In genomic region chr12:80130558-80131358, GRCm38 (mm10) we compare ENCODE assay signal across 8 mouse cellular contexts. TPM values are rescaled to one million over a fixed set of nuclear protein-coding genes. Genes with fewer than 3 reads are reported as not detected.
DNase-seq lines count a peak whose midpoint lies in the region; ATAC-seq and TF ChIP-seq lines count a peak whose summit lies in the region.

No protein-coding gene starts in this region.

- TF ChIP-seq RAD21 in MEL (IDR thresholded peaks at IDR 0.05; ENCODE audit: low read depth, low read length): no peak; the same call in 1 of the 2 replicates

- no peaks in the 10 kb centered on the region for H3K27me3 ChIP-seq in MEL (ENCODE audit: control insufficient read depth in 1 of 2, insufficient read depth in 2 of 2, low read length in 2 of 2)
- no peaks in the 10 kb centered on the region for H3K27me3 ChIP-seq in heart, embryonic 13.5 days (replicated peaks)
- no peaks in the 10 kb centered on the region for H3K27me3 ChIP-seq in kidney, postnatal 0 days (ENCODE audit: insufficient read depth, low read length)
- H3K27me3 ChIP-seq in stomach, postnatal 0 days (ENCODE audit: control insufficient read depth, insufficient read depth, low read length): no peaks in the 10 kb centered on the region

- H3K36me3 ChIP-seq in MEL (ENCODE audit: control insufficient read depth in 1 of 2, insufficient read depth in 2 of 2, low read length in 2 of 2): peaks cover 0 to 17% of the 10 kb centered on the region in 2 experiments; a peak in 2 of 4 replicates
- peaks cover 28% of the 10 kb centered on the region for H3K36me3 ChIP-seq in heart, embryonic 13.5 days
- H3K36me3 ChIP-seq in kidney, postnatal 0 days (ENCODE audit: insufficient read depth, low read length): no peaks in the 10 kb centered on the region
- no peaks in the 10 kb centered on the region for H3K36me3 ChIP-seq in stomach, postnatal 0 days (ENCODE audit: control insufficient read depth, insufficient read depth, low read length)

- H3K9ac ChIP-seq in MEL (ENCODE audit: control insufficient read depth, low read depth, low read length, poor library complexity, severe bottlenecking): peak overlapping the region; percentile 23
- H3K9ac ChIP-seq in heart, embryonic 13.5 days: peak overlapping the region; percentile 95
- H3K9ac ChIP-seq in kidney, postnatal 0 days (ENCODE audit: low read depth, low read length): peak overlapping the region; percentile 83
- H3K9ac ChIP-seq in stomach, postnatal 0 days (ENCODE audit: low read length): peak overlapping the region; percentile 93

- H3K9me3 ChIP-seq in MEL (replicated peaks; ENCODE audit: insufficient read depth, low read length): no peaks in the 10 kb centered on the region
- no peaks in the 10 kb centered on the region for H3K9me3 ChIP-seq in heart, embryonic 13.5 days
- H3K9me3 ChIP-seq in kidney, postnatal 0 days (replicated peaks; ENCODE audit: low read length): no peaks in the 10 kb centered on the region
- no peaks in the 10 kb centered on the region for H3K9me3 ChIP-seq in stomach, postnatal 0 days (ENCODE audit: control insufficient read depth, low read length)

- TF ChIP-seq EP300 in MEL (IDR thresholded peaks at IDR 0.05; ENCODE audit: low read depth in 1 of 2, low read length in 2 of 2): peak; percentile 57 to 59
- TF ChIP-seq EP300 in stomach, postnatal 0 days (optimal IDR thresholded peaks at IDR 0.05): no peak

- WGBS in heart, embryonic 13.5 days: 20% methylated on average over 5 of the region's 6 CpGs
- 2% methylated on average over 6 of the region's 6 CpGs for WGBS in kidney, postnatal 0 days
- WGBS in stomach, postnatal 0 days: 6% methylated on average over 5 of the region's 6 CpGs

- H3K79me2 ChIP-seq in MEL (ENCODE audit: control insufficient read depth, insufficient read depth, low read length, poor library complexity): peaks cover 2% of the 10 kb centered on the region; the same call in 1 of the 2 replicates

- DNase-seq in MEL (ENCODE audit: low read depth, low spot score): peak; percentile 82
- DNase-seq in brain, embryonic 14.5 days (ENCODE audit: low read depth): peak; percentile 85
- peak; percentile 94 for DNase-seq in kidney, postnatal 0 days (ENCODE audit: low spot score)
- peak; percentile 78 for DNase-seq in stomach, postnatal 0 days (ENCODE audit: low spot score)
- DNase-seq in urinary bladder, postnatal 4 days (ENCODE audit: low spot score in 2 of 2): no peak
- no peak for DNase-seq in cerebellum, postnatal 36 days

- H3K27ac ChIP-seq in MEL (ENCODE audit: control insufficient read depth, low read depth, low read length): peak overlapping the region; percentile 83
- H3K27ac ChIP-seq in heart, embryonic 13.5 days (replicated peaks): peak overlapping the region; percentile 98
- H3K27ac ChIP-seq in kidney, postnatal 0 days: peak overlapping the region; percentile 97
- peak overlapping the region; percentile 99 for H3K27ac ChIP-seq in stomach, postnatal 0 days (replicated peaks)

- peak overlapping the region in 1 of 2 experiments; percentile 36; a peak in 1 of 4 replicates for H3K4me3 ChIP-seq in MEL (ENCODE audit: control insufficient read depth in 1 of 2, insufficient read depth in 1 of 2, low read depth in 2 of 2, low read length in 2 of 2)
- peak overlapping the region; percentile 15; the same call in 1 of the 2 replicates for H3K4me3 ChIP-seq in heart, embryonic 13.5 days
- H3K4me3 ChIP-seq in kidney, postnatal 0 days (replicated peaks; ENCODE audit: low read depth, low read length): 0 out of 2 replicates have a peak overlapping the region, but pooled peaks have one; percentile 6
- peak overlapping the region; percentile 62 for H3K4me3 ChIP-seq in stomach, postnatal 0 days (ENCODE audit: low read depth, low read length)

- peak in 1 of 2 experiments; percentile 52; a peak in 1 of 4 replicates for TF ChIP-seq POLR2A in MEL (IDR thresholded peaks at IDR 0.05; ENCODE audit: control insufficient read depth in 1 of 2, insufficient read depth in 1 of 2, low read depth in 1 of 2, low read length in 2 of 2, poor library complexity in 1 of 2)
- no peak for TF ChIP-seq POLR2A in brain, embryonic 14.5 days (IDR thresholded peaks at IDR 0.05; ENCODE audit: borderline replicate concordance, extremely low read depth, insufficient read depth, insufficient read length, poor library complexity, severe bottlenecking)

- H3K4me2 ChIP-seq in heart, embryonic 13.5 days: peak overlapping the region; percentile 77
- peak overlapping the region; percentile 54 for H3K4me2 ChIP-seq in kidney, postnatal 0 days (ENCODE audit: low read length)
- peak overlapping the region; percentile 70 for H3K4me2 ChIP-seq in stomach, postnatal 0 days (replicated peaks; ENCODE audit: low read depth)

- ATAC-seq in heart, embryonic 13.5 days (ENCODE audit: extremely low read depth, insufficient number of reproducible peaks, low FRiP score, low TSS enrichment): no peak
- peak; percentile 73 for ATAC-seq in kidney, postnatal 0 days (replicated peaks; ENCODE audit: low FRiP score, low read depth)
- ATAC-seq in megakaryocyte-erythroid progenitor cell, adult 5-6 weeks (replicated peaks; ENCODE audit: low FRiP score, low TSS enrichment, poor library complexity, severe bottlenecking): peak; percentile 51
- peak; percentile 55 for ATAC-seq in stomach, postnatal 0 days (ENCODE audit: low FRiP score, low TSS enrichment)

- peaks cover 16 to 20% of the 10 kb centered on the region in 2 experiments; a peak in 3 of 4 replicates for H3K4me1 ChIP-seq in MEL (ENCODE audit: control insufficient read depth in 1 of 2, insufficient read depth in 2 of 2, low read length in 2 of 2)
- H3K4me1 ChIP-seq in heart, embryonic 13.5 days: peaks cover 38% of the 10 kb centered on the region
- peaks cover 24% of the 10 kb centered on the region for H3K4me1 ChIP-seq in kidney, postnatal 0 days (replicated peaks; ENCODE audit: insufficient read depth, low read length)
- peaks cover 18% of the 10 kb centered on the region for H3K4me1 ChIP-seq in stomach, postnatal 0 days (replicated peaks; ENCODE audit: control insufficient read depth, insufficient read depth)

- TF ChIP-seq CTCF in MEL (IDR thresholded peaks at IDR 0.05 in 2 of 3, conservative IDR thresholded peaks at IDR 0.05 in 1 of 3; ENCODE audit: control insufficient read depth in 1 of 3, insufficient read depth in 1 of 3, low read depth in 2 of 3, low read length in 3 of 3, poor library complexity in 1 of 3, severe bottlenecking in 1 of 3): no peak
- TF ChIP-seq CTCF in brain, embryonic 14.5 days (IDR thresholded peaks at IDR 0.05; ENCODE audit: borderline replicate concordance, extremely low read depth, insufficient read depth, insufficient read length): no peak
- no peak for TF ChIP-seq CTCF in kidney, postnatal 0 days (IDR thresholded peaks at IDR 0.05; ENCODE audit: low read depth)
- no peak for TF ChIP-seq CTCF in stomach, postnatal 0 days (IDR thresholded peaks at IDR 0.05; ENCODE audit: low read depth)

TF ChIP-seq in MEL, 35 proteins besides CTCF, POLR2A, EP300 and RAD21 (continues in another document):
- TF ChIP-seq ZMIZ1 (IDR thresholded peaks at IDR 0.05; ENCODE audit: low read depth, low read length) (0 out of 2 replicates have a peak, but pooled peaks have one; percentile 52), E2F4 (IDR thresholded peaks at IDR 0.05; ENCODE audit: borderline replicate concordance, low read depth, low read length) (no peak), RCOR1 (IDR thresholded peaks at IDR 0.05; ENCODE audit: low read depth, low read length) (no peak), CHD1 (IDR thresholded peaks at IDR 0.05; ENCODE audit: low read depth, low read length) (no peak), TCF12 (IDR thresholded peaks at IDR 0.05; ENCODE audit: low read depth, low read length) (peak; percentile 41), KAT2A (conservative IDR thresholded peaks at IDR 0.05; ENCODE audit: low read depth, low read length) (no peak), TBP (IDR thresholded peaks at IDR 0.05; ENCODE audit: low read depth, low read length) (no peak), HCFC1 (IDR thresholded peaks at IDR 0.05; ENCODE audit: low read depth, low read length) (peak; percentile 35; the same call in 1 of the 2 replicates), MYB (IDR thresholded peaks at IDR 0.05; ENCODE audit: low read depth, low read length) (no peak), CHD2 (IDR thresholded peaks at IDR 0.05; ENCODE audit: low read length) (no peak), USF2 (IDR thresholded peaks at IDR 0.05; ENCODE audit: borderline replicate concordance in 1 of 2, insufficient read depth in 1 of 2, low read depth in 1 of 2, low read length in 2 of 2) (no peak), POLR2AphosphoS5 (IDR thresholded peaks at IDR 0.05; ENCODE audit: borderline replicate concordance, low read depth, low read length) (no peak), ZNF384 (IDR thresholded peaks at IDR 0.05; ENCODE audit: low read depth, low read length) (no peak), BHLHE40 (IDR thresholded peaks at IDR 0.05; ENCODE audit: borderline replicate concordance, low read depth, low read length) (no peak), MAFK (IDR thresholded peaks at IDR 0.05; ENCODE audit: borderline replicate concordance, low read depth, low read length) (no peak), ZKSCAN1 (IDR thresholded peaks at IDR 0.05; ENCODE audit: low read depth, low read length) (no peak), UBTF (IDR thresholded peaks at IDR 0.05; ENCODE audit: borderline replicate concordance, insufficient read depth, low read depth, low read length) (no peak), USF1 (IDR thresholded peaks at IDR 0.05; ENCODE audit: low read depth, low read length) (no peak), MXI1 (IDR thresholded peaks at IDR 0.05; ENCODE audit: low read depth, low read length) (no peak), TAL1 (IDR thresholded peaks at IDR 0.05; ENCODE audit: low read length) (0 out of 2 replicates have a peak, but pooled peaks have one; percentile 7), SIN3A (IDR thresholded peaks at IDR 0.05; ENCODE audit: low read length) (0 out of 2 replicates have a peak, but pooled peaks have one; percentile 36), POLR2AphosphoS2 (IDR thresholded peaks at IDR 0.05; ENCODE audit: low read length) (no peak), GABPA (IDR thresholded peaks at IDR 0.05; ENCODE audit: low read depth, low read length) (no peak)

RNA-seq across cellular contexts. Expression of gene Zfp36l1, which starts 17.9 kb away (rescaled TPM):
- total RNA-seq in MEL (2012; rRNA removed): 1.2 and 1.5 TPM in 2 replicates
- 10 to 100 TPM in 1 of 2 experiments, not detected in 1; 22.5 TPM for polyA plus RNA-seq in MEL (2012; ENCODE audit: insufficient read depth in 1 of 2, insufficient read length in 2 of 2, low read depth in 1 of 2, low replicate concordance in 2 of 2, missing spikeins in 1 of 2)
- 80.2 and 81.0 TPM in 2 replicates for polyA plus RNA-seq in brain, embryonic 14.5 days (2012; rRNA removed)
- polyA plus RNA-seq in heart, embryonic 13.5 days (2015; fragmentation: Nextera tagmentation; extraction: Ambion mirVana): 89.3 and 96.2 TPM in 2 replicates
- 141 and 160 TPM in 2 replicates for polyA plus RNA-seq in kidney, postnatal 0 days (2015; fragmentation: Nextera tagmentation; extraction: Ambion mirVana)
- total RNA-seq in megakaryocyte-erythroid progenitor cell, adult 5-6 weeks (2014; fragmentation: Nextera tagmentation): 76.1 and 121 TPM in 2 replicates
- 12.4 and 18.5 TPM in 2 replicates for total RNA-seq in megakaryocyte-erythroid progenitor cell, adult 5-6 weeks (2017)
- polyA plus RNA-seq in stomach, postnatal 0 days (2015; fragmentation: Nextera tagmentation; extraction: Ambion mirVana): 90.8 and 98.5 TPM in 2 replicates

Comparison
In these comparisons a context has a peak if more than half of its experiments do, and no peak if none do; other contexts are left out.
1. DNase-seq: peak in MEL (single experiment), brain, embryonic 14.5 days (single experiment), kidney, postnatal 0 days (single experiment) and stomach, postnatal 0 days (single experiment); none in urinary bladder, postnatal 4 days (0 of 2) and cerebellum, postnatal 36 days (0 of 2).
2. H3K9ac ChIP-seq: peak in every context shown above with its lines; median percentile 95 in heart, embryonic 13.5 days; 93 in stomach, postnatal 0 days; 83 in kidney, postnatal 0 days; 23 in MEL.
3. Peak in every context shown above with its lines, with median percentiles within 50 percentile points of each other: H3K27ac ChIP-seq and H3K4me2 ChIP-seq.